Mouse (Mus musculus) hindbrain, embryonic 16.5 days (tissue): Measurements from ENCODE around the gene Ampd3. TPM values are rescaled to one million over a fixed set of nuclear protein-coding genes. Genes with fewer than 3 reads are reported as not detected.

Experiments used
- ATAC-seq: fragments of 200-750 bp; cut with Nextera tagmentation; 2 replicates; pipeline ENCODE4 v1.8.0; 2017; ENCODE audit warnings: moderate TSS enrichment, moderate library complexity
- H3K27ac ChIP-seq: fragments of 300-500 bp; sonication (generic); 2 replicates; pipeline ENCODE4 v1.5.1; 2014; ENCODE audit warnings: low read depth, mild to moderate bottlenecking, control low read depth, low read length, moderate library complexity
- H3K27me3 ChIP-seq: fragments of 300-500 bp; sonication (generic); replicated peaks from 2 replicates; pipeline ENCODE4 v1.6.1; 2014; ENCODE audit warnings: low read length; ENCODE audit not compliant: control insufficient read depth, insufficient read depth
- H3K36me3 ChIP-seq: fragments of 300-500 bp; sonication (generic); 2 replicates; pipeline ENCODE4 v1.6.1; 2014; ENCODE audit warnings: mild to moderate bottlenecking, low read length, moderate library complexity, mixed read lengths; ENCODE audit not compliant: control insufficient read depth, insufficient read depth
- H3K4me1 ChIP-seq: fragments of 300-500 bp; sonication (generic); 2 replicates; pipeline ENCODE4 v1.6.1; 2014; ENCODE audit warnings: low read depth, low read length; ENCODE audit not compliant: control insufficient read depth, insufficient read depth
- H3K4me2 ChIP-seq: fragments of 300-500 bp; sonication (generic); 2 replicates; pipeline ENCODE4 v1.6.1; 2014; ENCODE audit warnings: mild to moderate bottlenecking, low read length, control low read depth, moderate library complexity
- H3K4me3 ChIP-seq: fragments of 300-500 bp; sonication (generic); 2 replicates; pipeline ENCODE4 v1.5.1; 2014; ENCODE audit warnings: mild to moderate bottlenecking, low read length, control low read depth, moderate library complexity
- H3K9ac ChIP-seq: fragments of 300-500 bp; sonication (generic); 2 replicates; pipeline ENCODE4 v1.6.1; 2014; ENCODE audit warnings: low read depth, mild to moderate bottlenecking, control low read depth, low read length, moderate library complexity
- H3K9me3 ChIP-seq: fragments of 300-500 bp; sonication (generic); 2 replicates; pipeline ENCODE4 v1.6.1; 2014; ENCODE audit warnings: mild to moderate bottlenecking, low read length, moderate library complexity; ENCODE audit not compliant: control insufficient read depth
- WGBS: fragments of 180-500 bp; shearing (Covaris S2); extraction: QIAGEN DNeasy Blood & Tissue Kit; methylation state at CpG from one replicate; pipeline ENCODE4 v1.1.7; 2014; 5-methylcytosine and 5-hydroxymethylcytosine counted together
- microRNA-seq: library from miRNA; unstranded; fragments of <30 nt; microRNA quantifications from one replicate; pipeline ENCODE4, GENCODE M21; 2017
- polyA plus RNA-seq: library from polyadenylated mRNA; unstranded; fragments of >200 nt; fragmentation: Nextera tagmentation; extraction: Ambion mirVana; gene quantifications from 2 replicates; pipeline ENCODE4 v1.2.1, GENCODE M21; 2015

Ampd3 gene
- polyA plus RNA-seq, 1 experiment from 2014 or later = 14.3 TPM

- Histone ChIP-seq H3K4me2 (no peak overlapping the region), H3K9ac (no peak overlapping the region), H3K9me3 (no peaks in the 10 kb centered on the region), H3K4me3 (no peak overlapping the region), H3K36me3 (no peaks in the 10 kb centered on the region), H3K27me3 (no peaks in the 10 kb centered on the region), H3K27ac (no peak overlapping the region), H3K4me1 (no peaks in the 10 kb centered on the region)
- no peak for ATAC-seq
- WGBS = 85% methylated on average over 1 of the region's 1 CpGs
Measured at GRCm38 (mm10) chr7:110855604-110856003, 87.6 kb downstream of the Ampd3 start.

GRCm38 (mm10) chr7:110860129-110860528 is 92.1 kb downstream of the Ampd3 start:
- ATAC-seq = no peak
- 85% methylated on average over 5 of the region's 5 CpGs for WGBS
- Histone ChIP-seq H3K9ac (no peak overlapping the region), H3K4me3 (no peak overlapping the region), H3K36me3 (no peaks in the 10 kb centered on the region), H3K9me3 (no peaks in the 10 kb centered on the region), H3K27ac (no peak overlapping the region), H3K27me3 (no peaks in the 10 kb centered on the region), H3K4me1 (no peaks in the 10 kb centered on the region), H3K4me2 (no peak overlapping the region)

Small RNA genes lying within 50 kb of the gene (microRNA-seq; reads per million reads assigned to microRNA genes)
- not detected for gene Gm47282

Other genes with a start within 250 kb of the Ampd3 start
- 51.8 and 52.9 TPM in 2 replicates for gene Sbf2, start 153.3 kb upstream of the Ampd3 start, polyA plus RNA-seq
- gene Adm, start 140.5 kb upstream of the Ampd3 start, polyA plus RNA-seq = 4.0 and 5.5 TPM in 2 replicates
- 39.6 and 48.9 TPM in 2 replicates for gene Rnf141, start 76.3 kb downstream of the Ampd3 start, polyA plus RNA-seq
- gene Lyve1, start 95.0 kb downstream of the Ampd3 start, polyA plus RNA-seq = 5.6 and 6.6 TPM in 2 replicates
- 1.0 and 1.3 TPM in 2 replicates for gene Mrvi1, start 214.3 kb downstream of the Ampd3 start, polyA plus RNA-seq